Mouse (Mus musculus): Measurements from ENCODE around the gene Tmem262. TPM values are rescaled to one million over a fixed set of nuclear protein-coding genes. Genes with fewer than 3 reads are reported as not detected.

Tmem262 gene
- 0.20 TPM in 1 of 2 replicates, not detected in the other for polyA plus RNA-seq (2012; rRNA removed)
- polyA plus RNA-seq (2014; fragmentation: Nextera tagmentation; extraction: Ambion mirVana), result not detected in 2 replicates

GRCm38 (mm10) chr19:6079983-6080480, at the start of gene Tmem262:
Tmem262 (plus strand) TSS chr19:6080033.
- Histone ChIP-seq H3K9ac (ENCODE audit: low read depth, low read length, severe bottlenecking) (no peak within 1 kb of the TSS), H3K4me3 (replicated peaks; ENCODE audit: low read length) (no peak within 1 kb of the TSS), H3K27me3 (ENCODE audit: control insufficient read depth, insufficient read depth, low read length) (no peaks in the 10 kb centered on the region), H3K36me3 (ENCODE audit: control insufficient read depth, insufficient read depth, low read length) (peaks cover 35% of the 10 kb centered on the region), H3K4me1 (ENCODE audit: control insufficient read depth, insufficient read depth, low read length) (peaks cover 12% of the 10 kb centered on the region), H3K4me2 (replicated peaks; ENCODE audit: low read depth, low read length, severe bottlenecking) (no peak within 1 kb of the TSS), H3K9me3 (ENCODE audit: control insufficient read depth, low read length) (no peaks in the 10 kb centered on the region), H3K27ac (replicated peaks; ENCODE audit: low read depth, low read length) (no peak within 1 kb of the TSS)
- TF ChIP-seq POLR2A (IDR thresholded peaks at IDR 0.05; ENCODE audit: borderline replicate concordance, extremely low read depth, insufficient read depth, insufficient read length), result no peak
- WGBS, result 95% methylated on average over 12 of the region's 12 CpGs
- DNase-seq (ENCODE audit: low spot score), result no peak
- ATAC-seq (ENCODE audit: low FRiP score, low read depth), result no peak

- ATAC-seq (ENCODE audit: low FRiP score, low read depth) (no peak), DNase-seq (ENCODE audit: low spot score) (no peak)
- Histone ChIP-seq H3K9ac (ENCODE audit: low read depth, low read length, severe bottlenecking) (no peak overlapping the region), H3K4me1 (ENCODE audit: control insufficient read depth, insufficient read depth, low read length) (no peaks in the 10 kb centered on the region), H3K27ac (replicated peaks; ENCODE audit: low read depth, low read length) (no peak overlapping the region), H3K4me3 (replicated peaks; ENCODE audit: low read length) (no peak overlapping the region), H3K36me3 (ENCODE audit: control insufficient read depth, insufficient read depth, low read length) (no peaks in the 10 kb centered on the region), H3K9me3 (ENCODE audit: control insufficient read depth, low read length) (no peaks in the 10 kb centered on the region), H3K4me2 (replicated peaks; ENCODE audit: low read depth, low read length, severe bottlenecking) (no peak overlapping the region), H3K27me3 (ENCODE audit: control insufficient read depth, insufficient read depth, low read length) (no peaks in the 10 kb centered on the region)
- no peak for TF ChIP-seq POLR2A (IDR thresholded peaks at IDR 0.05; ENCODE audit: borderline replicate concordance, extremely low read depth, insufficient read depth, insufficient read length)
- WGBS, result 68% methylated on average over 14 of the region's 14 CpGs
These were observed 49.1 kb upstream of the Tmem262 start for GRCm38 (mm10) chr19:6030520-6031280.

- Histone ChIP-seq H3K36me3 (ENCODE audit: control insufficient read depth, insufficient read depth, low read length) (no peaks in the 10 kb centered on the region), H3K27me3 (ENCODE audit: control insufficient read depth, insufficient read depth, low read length) (no peaks in the 10 kb centered on the region), H3K9me3 (ENCODE audit: control insufficient read depth, low read length) (no peaks in the 10 kb centered on the region), H3K4me3 (replicated peaks; ENCODE audit: low read length) (no peak overlapping the region), H3K9ac (ENCODE audit: low read depth, low read length, severe bottlenecking) (no peak overlapping the region), H3K27ac (replicated peaks; ENCODE audit: low read depth, low read length) (no peak overlapping the region), H3K4me1 (ENCODE audit: control insufficient read depth, insufficient read depth, low read length) (no peaks in the 10 kb centered on the region), H3K4me2 (replicated peaks; ENCODE audit: low read depth, low read length, severe bottlenecking) (no peak overlapping the region)
- DNase-seq (ENCODE audit: low spot score), result no peak
- no peak for ATAC-seq (ENCODE audit: low FRiP score, low read depth)
- 71% methylated on average over 9 of the region's 9 CpGs for WGBS
- no peak for TF ChIP-seq POLR2A (IDR thresholded peaks at IDR 0.05; ENCODE audit: borderline replicate concordance, extremely low read depth, insufficient read depth, insufficient read length)
These were observed 43.8 kb upstream of the Tmem262 start for GRCm38 (mm10) chr19:6035966-6036585.

- Histone ChIP-seq H3K27me3 (ENCODE audit: control insufficient read depth, insufficient read depth, low read length) (no peaks in the 10 kb centered on the region), H3K4me2 (replicated peaks; ENCODE audit: low read depth, low read length, severe bottlenecking) (no peak overlapping the region), H3K9me3 (ENCODE audit: control insufficient read depth, low read length) (no peaks in the 10 kb centered on the region), H3K4me1 (ENCODE audit: control insufficient read depth, insufficient read depth, low read length) (no peaks in the 10 kb centered on the region), H3K36me3 (ENCODE audit: control insufficient read depth, insufficient read depth, low read length) (no peaks in the 10 kb centered on the region), H3K4me3 (replicated peaks; ENCODE audit: low read length) (no peak overlapping the region), H3K27ac (replicated peaks; ENCODE audit: low read depth, low read length) (no peak overlapping the region), H3K9ac (ENCODE audit: low read depth, low read length, severe bottlenecking) (no peak overlapping the region)
- ATAC-seq (ENCODE audit: low FRiP score, low read depth), result no peak
- DNase-seq (ENCODE audit: low spot score), result no peak
- TF ChIP-seq POLR2A (IDR thresholded peaks at IDR 0.05; ENCODE audit: borderline replicate concordance, extremely low read depth, insufficient read depth, insufficient read length), result no peak
These were observed 42.1 kb upstream of the Tmem262 start for GRCm38 (mm10) chr19:6037695-6038094.

- 81% methylated on average over 7 of the region's 7 CpGs for whole genome bisulfite sequencing
- no peak for TF ChIP-seq POLR2A (IDR thresholded peaks at IDR 0.05; ENCODE audit: borderline replicate concordance, extremely low read depth, insufficient read depth, insufficient read length)
- Histone ChIP-seq H3K4me3 (replicated peaks; ENCODE audit: low read length) (no peak overlapping the region), H3K9me3 (ENCODE audit: control insufficient read depth, low read length) (no peaks in the 10 kb centered on the region), H3K27me3 (ENCODE audit: control insufficient read depth, insufficient read depth, low read length) (no peaks in the 10 kb centered on the region), H3K27ac (replicated peaks; ENCODE audit: low read depth, low read length) (no peak overlapping the region), H3K9ac (ENCODE audit: low read depth, low read length, severe bottlenecking) (no peak overlapping the region), H3K36me3 (ENCODE audit: control insufficient read depth, insufficient read depth, low read length) (no peaks in the 10 kb centered on the region), H3K4me1 (ENCODE audit: control insufficient read depth, insufficient read depth, low read length) (no peaks in the 10 kb centered on the region), H3K4me2 (replicated peaks; ENCODE audit: low read depth, low read length, severe bottlenecking) (no peak overlapping the region)
- ATAC-seq (ENCODE audit: low FRiP score, low read depth) (no peak), DNase-seq (ENCODE audit: low spot score) (no peak)
These were observed 41.5 kb upstream of the Tmem262 start for GRCm38 (mm10) chr19:6038326-6038725.

All from limb, embryonic 14.5 days (tissue).